In genomic region chr2:79523441-79523840, GRCm38 (mm10) we compare ENCODE assay signal across 25 mouse cellular contexts.
DNase-seq lines count a peak whose midpoint lies in the region; ATAC-seq and TF ChIP-seq lines count a peak whose summit lies in the region.
"Had no signal": no experiment of that assay in that cellular context is flagged by ENCODE, and none has a peak within 500 bp of the region (broad histone marks: within the 10 kb centered on the region; RNA-seq: fewer than 3 reads in every experiment).

No protein-coding gene starts in this region.

- H3K79me3 ChIP-seq in C2C12 (ENCODE audit: low read depth): no peaks in the 10 kb centered on the region

- H3K27me3 ChIP-seq in C2C12 (ENCODE audit: control insufficient read depth, insufficient read depth, insufficient read length) (no peaks in the 10 kb centered on the region), Patski (no peaks in the 10 kb centered on the region), myocyte (ENCODE audit: control insufficient read depth, insufficient read depth, insufficient read length) (no peaks in the 10 kb centered on the region)
- H3K27me3 ChIP-seq: embryonic facial prominence, embryonic 15.5 days; hindbrain, embryonic 12.5 days had no signal

- no peaks in the 10 kb centered on the region for H3K36me3 ChIP-seq in C2C12 (ENCODE audit: control insufficient read depth, insufficient read depth)
- no peaks in the 10 kb centered on the region for H3K36me3 ChIP-seq in myocyte (ENCODE audit: control insufficient read depth, insufficient read depth)
- H3K36me3 ChIP-seq: embryonic facial prominence, embryonic 15.5 days; forebrain, embryonic 10.5 days; G1E; heart, embryonic 10.5 days; hindbrain, embryonic 12.5 days had no signal

- CTCF ChIA-PET in Patski (lab: Charles Lee): interaction anchor here (0.9 to 2.7 kb wide), 3 partner anchors 12 to 74 kb away, joined by 3 to 9 read pairs (median 4); no protein-coding TSS in a partner anchor

- no peak overlapping the region for H3K4me2 ChIP-seq in myocyte (ENCODE audit: low read depth)
- H3K4me2 ChIP-seq: embryonic facial prominence, embryonic 15.5 days; hindbrain, embryonic 12.5 days had no signal

- H3K4me3 ChIP-seq in C2C12 (ENCODE audit: insufficient read depth, poor library complexity, severe bottlenecking): no peak overlapping the region
- H3K4me3 ChIP-seq in myocyte: no peak overlapping the region
- H3K4me3 ChIP-seq: embryonic facial prominence, embryonic 15.5 days; erythroblast, embryonic 14.5 days; forebrain, embryonic 10.5 days; heart, embryonic 10.5 days; hindbrain, embryonic 12.5 days had no signal

- ATAC-seq in Patski: peak; percentile 51
- ATAC-seq: CD4-positive, CD25-positive, alpha-beta regulatory T cell, adult 4 months; forebrain, embryonic 14.5 days; hindbrain, embryonic 16.5 days had no signal

- POLR2A ChIA-PET in Patski (lab: Charles Lee): interaction anchor here (0.7 kb wide), 1 partner anchor 115 kb away, joined by 3 read pairs; no protein-coding TSS in a partner anchor

- in situ Hi-C loops in Patski (cut with MboI; ENCODE audit: low pct_unique_long_range_greater_than_20kb): loop anchor here (25.0 kb wide), 1 partner anchor 739 kb away; no protein-coding TSS in a partner anchor

- peak; percentile 42 for DNase-seq in kidney, adult 9 months
- no peak for DNase-seq in kidney, postnatal 4 days
- DNase-seq in Patski (ENCODE audit: low read depth, low spot score): no peak
- DNase-seq in T-cell, adult 2 months (ENCODE audit: low spot score): no peak
- DNase-seq in gastrocnemius, adult 8-10 months (ENCODE audit: low spot score in 2 of 2): no peak
- DNase-seq: adrenal gland, adult 2 months; cerebellum, adult 11 months; cerebellum, adult 8-10 months; cerebellum, postnatal 14 days; embryo, embryonic 11 days; gastrocnemius, postnatal 10 days; heart, adult 18-20 months; heart, postnatal 10 days; heart, postnatal 4 days had no signal

- no peak overlapping the region for H3ac ChIP-seq in C2C12 (ENCODE audit: control insufficient read depth, insufficient read length, low read depth)
- H3ac ChIP-seq in myocyte (ENCODE audit: control insufficient read depth, insufficient read length): no peak overlapping the region

- H3K79me2 ChIP-seq in C2C12 (ENCODE audit: control insufficient read depth, insufficient read depth) (no peaks in the 10 kb centered on the region), myocyte (ENCODE audit: control insufficient read depth, insufficient read depth) (no peaks in the 10 kb centered on the region)

- no peak for TF ChIP-seq POLR2A in myocyte (IDR thresholded peaks at IDR 0.05; ENCODE audit: insufficient read length, low read depth)

- no peak for TF ChIP-seq CTCF in C2C12 (IDR thresholded peaks at IDR 0.05; ENCODE audit: control insufficient read depth, insufficient read depth, insufficient read length)
- no peak for TF ChIP-seq CTCF in Patski (IDR thresholded peaks at IDR 0.05)

TF ChIP-seq in C2C12, 6 proteins besides CTCF, POLR2A, EP300 and RAD21:
- peak; percentile 89 for TF ChIP-seq CEBPB (IDR thresholded peaks at IDR 0.05; ENCODE audit: low read depth)
- no peak for TF ChIP-seq MYOG (IDR thresholded peaks at IDR 0.05; ENCODE audit: control insufficient read depth, extremely low read depth, insufficient read length)

TF ChIP-seq in myocyte, 11 proteins besides CTCF, POLR2A, EP300 and RAD21:
- TF ChIP-seq TCF12 (IDR thresholded peaks at IDR 0.05; ENCODE audit: insufficient read depth, poor library complexity, severe bottlenecking) (no peak), CEBPB (IDR thresholded peaks at IDR 0.05; ENCODE audit: insufficient read depth, poor library complexity, severe bottlenecking) (peak; percentile 86), SRF (IDR thresholded peaks at IDR 0.05; ENCODE audit: control insufficient read depth, insufficient read length, low read depth) (no peak), MYOG (IDR thresholded peaks at IDR 0.05; ENCODE audit: control insufficient read depth in 1 of 3, insufficient read depth in 1 of 3, insufficient read length in 2 of 3, low read depth in 2 of 3) (no peak)
